Mouse (Mus musculus) limb, embryonic 15.5 days (tissue): Measurements from ENCODE around the gene Serhl. TPM values are rescaled to one million over a fixed set of nuclear protein-coding genes. Genes with fewer than 3 reads are reported as not detected.

Experiments used
- ATAC-seq: fragments of 200-750 bp; cut with Nextera tagmentation; 2 replicates; pipeline ENCODE4 v1.8.0; 2017; ENCODE audit warnings: low read depth, moderate TSS enrichment; ENCODE audit not compliant: insufficient number of reproducible peaks, low FRiP score, low TSS enrichment
- H3K27ac ChIP-seq: fragments of 300-500 bp; sonication (generic); 2 replicates; pipeline ENCODE4 v1.5.1; 2015; ENCODE audit warnings: moderate library complexity, mild to moderate bottlenecking, inconsistent platforms
- H3K27me3 ChIP-seq: fragments of 300-500 bp; sonication (generic); 2 replicates; pipeline ENCODE4 v1.6.1; 2015; ENCODE audit warnings: inconsistent platforms
- H3K36me3 ChIP-seq: fragments of 300-500 bp; sonication (generic); 2 replicates; pipeline ENCODE4 v1.6.1; 2015; ENCODE audit warnings: inconsistent platforms
- H3K4me1 ChIP-seq: fragments of 300-500 bp; sonication (generic); 2 replicates; pipeline ENCODE4 v1.6.1; 2015; ENCODE audit warnings: inconsistent platforms
- H3K4me2 ChIP-seq: fragments of 300-500 bp; sonication (generic); 2 replicates; pipeline ENCODE4 v1.6.1; 2015; ENCODE audit warnings: mild to moderate bottlenecking, inconsistent platforms
- H3K4me3 ChIP-seq: fragments of 300-500 bp; sonication (generic); 2 replicates; pipeline ENCODE4 v1.5.1; 2015; ENCODE audit warnings: mild to moderate bottlenecking, inconsistent platforms
- H3K9ac ChIP-seq: fragments of 300-500 bp; sonication (generic); 2 replicates; pipeline ENCODE4 v1.6.1; 2015; ENCODE audit warnings: inconsistent platforms
- H3K9me3 ChIP-seq: fragments of 300-500 bp; sonication (generic); 2 replicates; pipeline ENCODE4 v1.6.1; 2016; ENCODE audit warnings: inconsistent platforms
- WGBS: fragments of 180-500 bp; shearing (Covaris S2); methylation state at CpG from one replicate; pipeline ENCODE4 v1.1.7; 2015; 5-methylcytosine and 5-hydroxymethylcytosine counted together
- polyA plus RNA-seq: library from polyadenylated mRNA; unstranded; fragments of >200 nt; fragmentation: Nextera tagmentation; extraction: Ambion mirVana; gene quantifications from 2 replicates; pipeline ENCODE4 v1.2.1, GENCODE M21; 2015

Serhl gene
- polyA plus RNA-seq, 1 experiment from 2014 or later: 68.8 TPM

GRCm38 (mm10) chr15:83157667-83158064 lies 68.4 kb downstream of the Serhl start:
- WGBS: 96% methylated on average over 6 of the region's 6 CpGs
- peaks cover 66% of the 10 kb centered on the region for H3K36me3 ChIP-seq

GRCm38 (mm10) chr15:83158587-83159160 lies 69.4 kb downstream of the Serhl start:
- WGBS: 90% methylated on average over 7 of the region's 7 CpGs
- ATAC-seq: no peak
- H3K27ac ChIP-seq: no peak overlapping the region
- 0 out of 2 replicates have a peak, but pooled peaks cover 5% of the 10 kb centered on the region for H3K4me1 ChIP-seq
- no peak overlapping the region for H3K4me3 ChIP-seq
- no peaks in the 10 kb centered on the region for H3K27me3 ChIP-seq
- no peak overlapping the region for H3K9ac ChIP-seq
- no peaks in the 10 kb centered on the region for H3K9me3 ChIP-seq
- H3K36me3 ChIP-seq: peaks cover 69% of the 10 kb centered on the region
- H3K4me2 ChIP-seq: no peak overlapping the region

More at GRCm38 (mm10) chr15:83157667-83158064, 68.4 kb downstream of the Serhl start:
- Histone ChIP-seq H3K4me2 (no peak overlapping the region), H3K9me3 (no peaks in the 10 kb centered on the region), H3K27me3 (no peaks in the 10 kb centered on the region), H3K4me1 (0 out of 2 replicates have a peak, but pooled peaks cover 5% of the 10 kb centered on the region), H3K4me3 (no peak overlapping the region), H3K27ac (no peak overlapping the region; the same call in 1 of the 2 replicates), H3K9ac (no peak overlapping the region)
- ATAC-seq: no peak

GRCm38 (mm10) chr15:83159823-83160222 lies 70.5 kb downstream of the Serhl start:
- H3K36me3 ChIP-seq: peaks cover 66% of the 10 kb centered on the region
- no peak overlapping the region for H3K27ac ChIP-seq
- no peak for ATAC-seq
- 94% methylated on average over 9 of the region's 9 CpGs for WGBS
- no peak overlapping the region for H3K9ac ChIP-seq
- no peaks in the 10 kb centered on the region for H3K27me3 ChIP-seq
- H3K4me3 ChIP-seq: no peak overlapping the region
- no peaks in the 10 kb centered on the region for H3K9me3 ChIP-seq
- no peak overlapping the region for H3K4me2 ChIP-seq
- H3K4me1 ChIP-seq: peaks cover 6% of the 10 kb centered on the region; the same call in 1 of the 2 replicates

- Histone ChIP-seq H3K27ac (no peak overlapping the region), H3K4me1 (peaks cover 10% of the 10 kb centered on the region; the same call in 1 of the 2 replicates), H3K27me3 (no peaks in the 10 kb centered on the region), H3K36me3 (peaks cover 70% of the 10 kb centered on the region), H3K9me3 (no peaks in the 10 kb centered on the region), H3K4me2 (no peak overlapping the region), H3K9ac (no peak overlapping the region), H3K4me3 (no peak overlapping the region)
- ATAC-seq: no peak
- 91% methylated on average over 4 of the region's 4 CpGs for WGBS
Measured at GRCm38 (mm10) chr15:83160561-83160960, 71.3 kb downstream of the Serhl start.

GRCm38 (mm10) chr15:83161062-83161748 lies 71.9 kb downstream of the Serhl start:
- no peak for ATAC-seq
- no peaks in the 10 kb centered on the region for H3K9me3 ChIP-seq
- no peaks in the 10 kb centered on the region for H3K27me3 ChIP-seq
- 66% methylated on average over 10 of the region's 10 CpGs for WGBS
- no peak overlapping the region for H3K4me3 ChIP-seq
- H3K4me2 ChIP-seq: no peak overlapping the region
- peaks cover 10% of the 10 kb centered on the region; the same call in 1 of the 2 replicates for H3K4me1 ChIP-seq
- H3K36me3 ChIP-seq: peaks cover 73% of the 10 kb centered on the region
- H3K9ac ChIP-seq: no peak overlapping the region
- no peak overlapping the region for H3K27ac ChIP-seq

GRCm38 (mm10) chr15:83162001-83162400 lies 72.7 kb downstream of the Serhl start:
- WGBS: 96% methylated on average over 4 of the region's 4 CpGs
- H3K27me3 ChIP-seq: no peaks in the 10 kb centered on the region
- no peak for ATAC-seq
- H3K9ac ChIP-seq: no peak overlapping the region
- peaks cover 69% of the 10 kb centered on the region for H3K36me3 ChIP-seq
- H3K27ac ChIP-seq: no peak overlapping the region
- no peak overlapping the region for H3K4me3 ChIP-seq
- H3K4me1 ChIP-seq: peaks cover 18% of the 10 kb centered on the region; the same call in 1 of the 2 replicates
- H3K9me3 ChIP-seq: no peaks in the 10 kb centered on the region
- no peak overlapping the region for H3K4me2 ChIP-seq

- Histone ChIP-seq H3K27ac (no peak overlapping the region), H3K4me1 (peaks cover 25% of the 10 kb centered on the region; the same call in 1 of the 2 replicates), H3K9me3 (no peaks in the 10 kb centered on the region), H3K9ac (no peak overlapping the region), H3K4me2 (no peak overlapping the region), H3K4me3 (no peak overlapping the region), H3K36me3 (peaks cover 61% of the 10 kb centered on the region), H3K27me3 (no peaks in the 10 kb centered on the region)
- whole genome bisulfite sequencing: 91% methylated on average over 11 of the region's 11 CpGs
- ATAC-seq: no peak
Measured at GRCm38 (mm10) chr15:83162818-83163485, 73.6 kb downstream of the Serhl start.

GRCm38 (mm10) chr15:83164971-83165471 lies 75.7 kb downstream of the Serhl start:
- Histone ChIP-seq H3K9me3 (no peaks in the 10 kb centered on the region), H3K27me3 (no peaks in the 10 kb centered on the region), H3K36me3 (peaks cover 41% of the 10 kb centered on the region), H3K9ac (no peak overlapping the region), H3K27ac (peak overlapping the region; percentile 14; the same call in 1 of the 2 replicates), H3K4me3 (no peak overlapping the region), H3K4me1 (peaks cover 42% of the 10 kb centered on the region), H3K4me2 (no peak overlapping the region)
- WGBS: 60% methylated on average over 5 of the region's 5 CpGs
- ATAC-seq: no peak

GRCm38 (mm10) chr15:83165526-83166315 lies 76.4 kb downstream of the Serhl start:
- Histone ChIP-seq H3K27ac (peak overlapping the region; percentile 77), H3K27me3 (no peaks in the 10 kb centered on the region), H3K36me3 (peaks cover 34% of the 10 kb centered on the region), H3K4me1 (peaks cover 49% of the 10 kb centered on the region), H3K9ac (no peak overlapping the region), H3K4me2 (no peak overlapping the region), H3K9me3 (no peaks in the 10 kb centered on the region), H3K4me3 (no peak overlapping the region)
- ATAC-seq: no peak
- 92% methylated on average over 13 of the region's 13 CpGs for WGBS
